Mouse (Mus musculus): Measurements from ENCODE around the gene Ncl. TPM values are rescaled to one million over a fixed set of nuclear protein-coding genes. Genes with fewer than 3 reads are reported as not detected.

Gene Ncl
- polyA plus RNA-seq (2015; fragmentation: Nextera tagmentation; extraction: Ambion mirVana) = 342 and 365 TPM in 2 replicates

DNA sequence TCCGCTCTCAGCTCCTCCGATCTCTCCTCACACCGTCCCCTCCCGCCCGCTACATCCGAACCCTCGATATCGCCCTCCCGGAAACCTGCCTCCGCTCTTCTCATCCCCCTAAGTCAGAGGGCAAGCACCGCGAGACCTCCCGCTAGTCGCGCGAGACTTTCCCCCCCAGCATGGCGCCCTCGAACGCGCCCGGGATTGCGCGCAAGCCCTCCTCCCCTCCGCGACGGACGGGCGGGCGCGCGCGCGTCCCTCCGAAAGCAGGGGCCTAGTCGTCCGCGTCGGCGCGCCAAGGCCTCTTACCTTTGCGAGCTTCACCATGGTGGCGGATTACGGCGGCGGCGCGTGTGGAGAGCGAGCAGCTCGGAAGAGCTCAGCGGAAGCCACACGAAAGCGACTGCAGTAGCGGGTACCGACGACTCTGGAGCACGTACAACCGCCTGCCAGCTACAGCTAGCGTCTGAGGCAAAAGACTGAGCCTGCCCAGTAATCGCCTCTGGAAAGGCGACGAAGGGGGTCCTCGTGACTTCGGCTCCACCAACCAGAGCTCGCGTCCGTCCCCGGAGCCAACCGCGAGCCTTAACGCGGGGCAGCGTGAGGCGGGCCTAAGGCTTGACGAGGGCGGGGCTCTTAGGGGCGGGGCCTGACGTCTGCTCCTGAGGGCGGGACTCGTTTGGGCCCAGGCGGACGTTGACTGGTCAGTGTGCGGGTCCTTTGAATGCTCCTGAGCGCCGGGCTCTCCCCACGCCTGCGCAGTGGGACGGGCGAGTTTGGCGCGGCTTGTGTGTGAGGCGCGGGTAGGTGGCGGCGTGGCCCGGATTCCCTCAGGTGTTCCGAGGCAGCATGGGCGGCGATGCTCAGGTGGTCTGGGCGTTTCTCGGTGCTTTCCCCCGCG, at the start of gene Ncl:
Ncl (minus strand) TSS at position 495 of the 892 bp plus-strand sequence.
- peaks cover 12% of the 10 kb centered on the region for H3K4me1 ChIP-seq
- H3K9ac ChIP-seq = peak within 1 kb of the TSS; percentile 85
- peaks cover 34% of the 10 kb centered on the region for H3K36me3 ChIP-seq
- under 1% methylated on average over 102 of the region's 102 CpGs for WGBS
- peak within 1 kb of the TSS; percentile 63 for H3K4me3 ChIP-seq
- H3K4me2 ChIP-seq = peak within 1 kb of the TSS; percentile 80
- peak within 1 kb of the TSS; percentile 97 for H3K27ac ChIP-seq
- ATAC-seq (ENCODE audit: borderline replicate concordance, extremely low read depth, low FRiP score, low TSS enrichment) = peak; percentile 99
- no peaks in the 10 kb centered on the region for H3K27me3 ChIP-seq
- H3K9me3 ChIP-seq = no peaks in the 10 kb centered on the region

GRCm38 (mm10) chr1:86408515-86408914, 49.3 kb upstream of the Ncl start:
- Histone ChIP-seq H3K27ac (no peak overlapping the region), H3K4me2 (no peak overlapping the region), H3K4me1 (peaks cover 4% of the 10 kb centered on the region; the same call in 1 of the 2 replicates), H3K4me3 (no peak overlapping the region), H3K9ac (no peak overlapping the region), H3K36me3 (no peaks in the 10 kb centered on the region), H3K9me3 (no peaks in the 10 kb centered on the region), H3K27me3 (no peaks in the 10 kb centered on the region)
- no peak for ATAC-seq (ENCODE audit: borderline replicate concordance, extremely low read depth, low FRiP score, low TSS enrichment)
- WGBS = 84% methylated on average over 10 of the region's 10 CpGs

DNA sequence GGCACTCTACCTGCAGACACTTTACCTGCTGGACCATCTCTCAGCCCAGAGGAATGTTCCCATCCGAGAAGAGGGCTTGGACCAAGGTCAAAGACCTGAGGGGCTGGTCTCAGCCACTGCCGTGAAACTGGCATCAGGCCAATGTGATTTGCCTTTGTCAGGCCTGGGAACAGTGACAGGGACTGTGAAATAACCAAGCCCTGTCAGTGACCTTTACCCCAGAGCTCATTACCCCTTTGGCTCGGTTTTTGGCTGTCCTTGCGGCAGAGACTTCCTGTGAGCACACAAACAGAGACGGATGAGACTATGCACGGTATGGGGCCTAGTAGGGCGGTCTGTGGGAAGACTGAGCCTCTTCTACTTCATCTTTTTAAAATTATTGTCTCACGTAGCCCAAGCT, 47.7 kb upstream of the Ncl start:
- Histone ChIP-seq H3K9ac (no peak overlapping the region), H3K9me3 (no peaks in the 10 kb centered on the region), H3K27ac (no peak overlapping the region), H3K36me3 (no peaks in the 10 kb centered on the region), H3K4me3 (no peak overlapping the region), H3K4me1 (peaks cover 4% of the 10 kb centered on the region; the same call in 1 of the 2 replicates), H3K4me2 (no peak overlapping the region), H3K27me3 (no peaks in the 10 kb centered on the region)
- 45% methylated on average over 8 of the region's 8 CpGs for WGBS
- no peak for ATAC-seq (ENCODE audit: borderline replicate concordance, extremely low read depth, low FRiP score, low TSS enrichment)

GRCm38 (mm10) chr1:86406313-86406712, 47.1 kb upstream of the Ncl start:
- Histone ChIP-seq H3K27me3 (no peaks in the 10 kb centered on the region), H3K9me3 (no peaks in the 10 kb centered on the region), H3K27ac (no peak overlapping the region), H3K4me2 (no peak overlapping the region), H3K4me3 (no peak overlapping the region), H3K36me3 (no peaks in the 10 kb centered on the region), H3K9ac (no peak overlapping the region), H3K4me1 (peaks cover 4% of the 10 kb centered on the region; the same call in 1 of the 2 replicates)
- no peak for ATAC-seq (ENCODE audit: borderline replicate concordance, extremely low read depth, low FRiP score, low TSS enrichment)
- 59% methylated on average over 4 of the region's 4 CpGs for WGBS

GRCm38 (mm10) chr1:86404834-86405233, 45.6 kb upstream of the Ncl start:
- Histone ChIP-seq H3K4me1 (peaks cover 4% of the 10 kb centered on the region; the same call in 1 of the 2 replicates), H3K27me3 (no peaks in the 10 kb centered on the region), H3K4me3 (no peak overlapping the region), H3K9ac (no peak overlapping the region), H3K27ac (no peak overlapping the region), H3K36me3 (no peaks in the 10 kb centered on the region), H3K4me2 (no peak overlapping the region), H3K9me3 (no peaks in the 10 kb centered on the region)
- WGBS = 55% methylated on average over 5 of the region's 5 CpGs
- no peak for ATAC-seq (ENCODE audit: borderline replicate concordance, extremely low read depth, low FRiP score, low TSS enrichment)

DNA sequence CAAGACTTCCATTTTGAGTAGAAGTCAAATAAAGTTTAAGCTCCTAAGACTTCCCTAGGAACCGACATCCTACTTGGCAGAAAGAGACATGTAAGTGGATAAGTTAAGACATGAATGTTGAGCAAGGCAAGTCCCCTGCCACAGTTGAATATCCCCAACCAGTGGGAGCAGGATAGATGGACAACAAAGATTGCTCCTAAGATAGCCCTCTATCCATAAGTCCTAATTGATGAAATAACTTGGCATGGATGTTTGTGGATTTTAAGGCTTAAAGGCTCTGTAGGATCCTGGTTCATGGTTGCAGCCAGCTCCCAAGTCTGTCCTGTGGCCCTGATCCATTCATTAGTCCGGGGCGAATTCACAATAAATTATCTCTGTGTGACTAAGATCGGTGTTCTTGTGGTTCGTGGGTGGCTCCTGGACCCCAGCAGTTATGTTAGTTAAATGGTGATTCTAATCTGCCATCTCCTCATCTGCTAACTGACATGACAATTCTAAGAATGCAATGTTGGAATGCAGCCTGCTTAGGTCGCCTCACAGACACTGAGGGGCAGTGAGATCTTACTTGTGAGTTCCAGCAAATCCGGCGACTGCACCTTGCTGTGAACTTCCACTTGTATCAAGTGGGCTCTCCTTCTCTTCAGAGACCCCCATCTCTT, 41.0 kb upstream of the Ncl start:
- no peaks in the 10 kb centered on the region for H3K27me3 ChIP-seq
- no peak overlapping the region for H3K4me2 ChIP-seq
- no peaks in the 10 kb centered on the region for H3K9me3 ChIP-seq
- ATAC-seq (ENCODE audit: borderline replicate concordance, extremely low read depth, low FRiP score, low TSS enrichment) = no peak
- no peaks in the 10 kb centered on the region for H3K36me3 ChIP-seq
- no peak overlapping the region for H3K4me3 ChIP-seq
- H3K9ac ChIP-seq = no peak overlapping the region
- no peak overlapping the region for H3K27ac ChIP-seq
- WGBS = 36% methylated on average over 8 of the region's 8 CpGs
- H3K4me1 ChIP-seq = no peaks in the 10 kb centered on the region

GRCm38 (mm10) chr1:86399322-86399721, 40.1 kb upstream of the Ncl start:
- no peak for ATAC-seq (ENCODE audit: borderline replicate concordance, extremely low read depth, low FRiP score, low TSS enrichment)
- no peaks in the 10 kb centered on the region for H3K9me3 ChIP-seq
- H3K4me3 ChIP-seq = no peak overlapping the region
- H3K36me3 ChIP-seq = no peaks in the 10 kb centered on the region
- no peak overlapping the region for H3K27ac ChIP-seq
- no peak overlapping the region for H3K4me2 ChIP-seq
- H3K27me3 ChIP-seq = no peaks in the 10 kb centered on the region
- H3K9ac ChIP-seq = no peak overlapping the region
- H3K4me1 ChIP-seq = no peaks in the 10 kb centered on the region
- 76% methylated on average over 3 of the region's 3 CpGs for WGBS

DNA sequence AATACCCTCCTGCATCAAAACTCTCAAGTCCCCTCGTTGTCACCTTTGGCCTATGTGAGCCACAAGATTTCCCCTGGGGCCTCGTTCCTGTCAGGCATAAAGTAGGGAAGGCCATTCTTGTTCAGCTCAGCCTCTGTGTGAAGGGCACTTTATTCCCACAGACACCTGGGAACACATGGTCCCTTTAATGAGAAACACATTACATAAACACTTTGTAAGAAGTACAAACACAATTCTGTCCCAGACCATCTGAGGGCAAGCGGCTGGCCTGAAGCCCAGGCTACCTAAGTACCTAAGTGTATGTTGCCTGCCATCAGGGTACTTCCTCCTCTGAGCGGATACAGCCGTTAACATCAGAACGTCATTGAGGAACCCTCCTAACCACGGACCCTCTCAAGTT, 39.0 kb upstream of the Ncl start:
- Histone ChIP-seq H3K27ac (peak overlapping the region; percentile 36; the same call in 1 of the 2 replicates), H3K4me3 (no peak overlapping the region), H3K9ac (no peak overlapping the region), H3K27me3 (no peaks in the 10 kb centered on the region), H3K4me2 (no peak overlapping the region), H3K36me3 (no peaks in the 10 kb centered on the region), H3K4me1 (no peaks in the 10 kb centered on the region; the same call in 1 of the 2 replicates), H3K9me3 (no peaks in the 10 kb centered on the region)
- no peak for ATAC-seq (ENCODE audit: borderline replicate concordance, extremely low read depth, low FRiP score, low TSS enrichment)
- 25% methylated on average over 7 of the region's 7 CpGs for WGBS

GRCm38 (mm10) chr1:86397621-86398020, 38.4 kb upstream of the Ncl start:
- Histone ChIP-seq H3K27ac (peak overlapping the region; percentile 36; the same call in 1 of the 2 replicates), H3K4me1 (no peaks in the 10 kb centered on the region; the same call in 1 of the 2 replicates)
- ATAC-seq (ENCODE audit: borderline replicate concordance, extremely low read depth, low FRiP score, low TSS enrichment) = 0 out of 2 replicates have a peak, but pooled peaks have one; percentile 27

GRCm38 (mm10) chr1:86395897-86396296, 36.7 kb upstream of the Ncl start:
- Histone ChIP-seq H3K9ac (no peak overlapping the region), H3K27ac (no peak overlapping the region), H3K4me2 (no peak overlapping the region), H3K4me3 (no peak overlapping the region), H3K36me3 (no peaks in the 10 kb centered on the region), H3K4me1 (no peaks in the 10 kb centered on the region; the same call in 1 of the 2 replicates), H3K27me3 (no peaks in the 10 kb centered on the region), H3K9me3 (no peaks in the 10 kb centered on the region)
- 72% methylated on average over 7 of the region's 7 CpGs for WGBS
- ATAC-seq (ENCODE audit: borderline replicate concordance, extremely low read depth, low FRiP score, low TSS enrichment) = no peak

More at GRCm38 (mm10) chr1:86397621-86398020, 38.4 kb upstream of the Ncl start:
- no peak overlapping the region for H3K9ac ChIP-seq
- no peaks in the 10 kb centered on the region for H3K36me3 ChIP-seq
- WGBS = 43% methylated on average over 8 of the region's 8 CpGs
- no peak overlapping the region for H3K4me3 ChIP-seq
- H3K4me2 ChIP-seq = no peak overlapping the region
- no peaks in the 10 kb centered on the region for H3K27me3 ChIP-seq
- no peaks in the 10 kb centered on the region for H3K9me3 ChIP-seq

GRCm38 (mm10) chr1:86394246-86394645, 35.0 kb upstream of the Ncl start:
- Histone ChIP-seq H3K36me3 (no peaks in the 10 kb centered on the region), H3K4me1 (no peaks in the 10 kb centered on the region; the same call in 1 of the 2 replicates), H3K9me3 (no peaks in the 10 kb centered on the region), H3K27me3 (no peaks in the 10 kb centered on the region), H3K9ac (no peak overlapping the region), H3K4me3 (no peak overlapping the region), H3K4me2 (no peak overlapping the region), H3K27ac (no peak overlapping the region)
- ATAC-seq (ENCODE audit: borderline replicate concordance, extremely low read depth, low FRiP score, low TSS enrichment) = no peak
- 73% methylated on average over 3 of the region's 3 CpGs for WGBS

GRCm38 (mm10) chr1:86393219-86393618, 34.0 kb upstream of the Ncl start:
- no peak overlapping the region for H3K9ac ChIP-seq
- H3K27me3 ChIP-seq = no peaks in the 10 kb centered on the region
- no peak overlapping the region for H3K4me3 ChIP-seq
- no peak for ATAC-seq (ENCODE audit: borderline replicate concordance, extremely low read depth, low FRiP score, low TSS enrichment)
- H3K27ac ChIP-seq = no peak overlapping the region
- no peaks in the 10 kb centered on the region for H3K36me3 ChIP-seq
- H3K4me1 ChIP-seq = no peaks in the 10 kb centered on the region; the same call in 1 of the 2 replicates
- H3K9me3 ChIP-seq = no peaks in the 10 kb centered on the region
- no peak overlapping the region for H3K4me2 ChIP-seq
- WGBS = 59% methylated on average over 3 of the region's 3 CpGs

Data from lung, embryonic 15.5 days (tissue).